Mouse (Mus musculus) MEL (cell line): ENCODE results near the gene Gm5141. TPM values are rescaled to one million over a fixed set of nuclear protein-coding genes. Genes with fewer than 3 reads are reported as not detected.
"Not testable (repeated sequence)": the region's sequence is repeated elsewhere in the genome, so short reads cannot be mapped to it uniquely, and the experiment has no call there.

Experiments
- DNase-seq: peaks from one replicate; pipeline ENCODE4 v3.0.0; 2011; ENCODE audit warnings: low read depth, low spot score
- H3K27ac ChIP-seq: 2 replicates; pipeline ENCODE4 v1.5.1; 2012; ENCODE audit warnings: low read depth, mild to moderate bottlenecking, control low read depth, low read length, moderate library complexity; ENCODE audit not compliant: control insufficient read depth
- H3K27me3 ChIP-seq, 2 experiments: fragments of 150-350 bp in 1 of 2; sonication (generic) in 1 of 2; 2 replicates each; pipeline ENCODE4 v1.6.1; 2012; ENCODE audit warnings: low read length in 2 of 2, mild to moderate bottlenecking in 2 of 2, improper control_type of control experiment in 1 of 2, moderate library complexity in 1 of 2; ENCODE audit not compliant: insufficient read depth in 2 of 2, control insufficient read depth in 1 of 2
- H3K36me3 ChIP-seq, 2 experiments: 2 replicates each; pipeline ENCODE4 v1.6.1; 2012 to 2014; ENCODE audit warnings: low read length in 2 of 2, improper control_type of control experiment in 1 of 2, inconsistent platforms in 1 of 2, mild to moderate bottlenecking in 1 of 2; ENCODE audit not compliant: insufficient read depth in 2 of 2, control insufficient read depth in 1 of 2
- H3K4me1 ChIP-seq, 2 experiments: fragments of 150-350 bp in 1 of 2; sonication (generic) in 1 of 2; 2 replicates each; pipeline ENCODE4 v1.6.1; 2012; ENCODE audit warnings: low read length in 2 of 2, improper control_type of control experiment in 1 of 2, mild to moderate bottlenecking in 1 of 2; ENCODE audit not compliant: insufficient read depth in 2 of 2, control insufficient read depth in 1 of 2
- H3K4me3 ChIP-seq, 2 experiments: fragments of 150-350 bp in 1 of 2; sonication (generic) in 1 of 2; 2 replicates each; pipeline ENCODE4 v1.5.1; 2012; ENCODE audit warnings: low read depth in 2 of 2, low read length in 2 of 2, mild to moderate bottlenecking in 2 of 2, moderate library complexity in 2 of 2, control low read depth in 1 of 2, improper control_type of control experiment in 1 of 2; ENCODE audit not compliant: control insufficient read depth in 1 of 2, insufficient read depth in 1 of 2
- H3K79me2 ChIP-seq: 2 replicates; pipeline ENCODE4 v1.6.1; 2012; ENCODE audit warnings: mild to moderate bottlenecking, low read length, moderate library complexity; ENCODE audit not compliant: control insufficient read depth, poor library complexity, insufficient read depth
- H3K9ac ChIP-seq: 2 replicates; pipeline ENCODE4 v1.6.1; 2012; ENCODE audit warnings: low read depth, mild to moderate bottlenecking, control low read depth, low read length, moderate library complexity; ENCODE audit not compliant: control insufficient read depth, poor library complexity, severe bottlenecking
- H3K9me3 ChIP-seq: fragments of 150-350 bp; sonication (generic); replicated peaks from 2 replicates; pipeline ENCODE4 v1.6.1; 2012; ENCODE audit warnings: mild to moderate bottlenecking, low read length, improper control_type of control experiment, moderate library complexity; ENCODE audit not compliant: insufficient read depth
- BHLHE40 ChIP-seq: IDR thresholded peaks from 2 replicates; pipeline ENCODE4 v1.6.1; 2012; ENCODE audit warnings: low read depth, mild to moderate bottlenecking, inconsistent platforms, low read length, improper control_type of control experiment, borderline replicate concordance
- CHD1 ChIP-seq: IDR thresholded peaks from 2 replicates; pipeline ENCODE4 v1.6.1; 2012; ENCODE audit warnings: low read depth, mild to moderate bottlenecking, inconsistent platforms, low read length, improper control_type of control experiment
- CTCF ChIP-seq, 3 experiments: IDR thresholded peaks in 2 of 3; conservative IDR thresholded peaks in 1 of 3; 2 replicates each; pipeline ENCODE4 v1.5.1; 2011 to 2012; ENCODE audit warnings: low read length in 3 of 3, low read depth in 2 of 3, mild to moderate bottlenecking in 2 of 3, improper control_type of control experiment in 1 of 3, inconsistent platforms in 1 of 3, mixed read lengths in 1 of 3, moderate library complexity in 1 of 3; ENCODE audit not compliant: control insufficient read depth in 1 of 3, insufficient read depth in 1 of 3, poor library complexity in 1 of 3, severe bottlenecking in 1 of 3
- EP300 ChIP-seq, 2 experiments: IDR thresholded peaks; 2 replicates each; pipeline ENCODE4 v1.6.1; 2011; ENCODE audit warnings: improper control_type of control experiment in 2 of 2, low read length in 2 of 2, low read depth in 1 of 2, mild to moderate bottlenecking in 1 of 2
- ETS1 ChIP-seq: IDR thresholded peaks from 2 replicates; pipeline ENCODE4 v1.6.1; 2012; ENCODE audit warnings: low read depth, mild to moderate bottlenecking, inconsistent platforms, low read length, improper control_type of control experiment, moderate library complexity
- HCFC1 ChIP-seq: IDR thresholded peaks from 2 replicates; pipeline ENCODE4 v1.6.1; 2012; ENCODE audit warnings: low read depth, mild to moderate bottlenecking, inconsistent platforms, low read length, improper control_type of control experiment, moderate library complexity
- MAFK ChIP-seq: IDR thresholded peaks from 2 replicates; pipeline ENCODE4 v1.6.1; 2011; ENCODE audit warnings: low read depth, mild to moderate bottlenecking, low read length, improper control_type of control experiment, borderline replicate concordance
- MAZ ChIP-seq: IDR thresholded peaks from 2 replicates; pipeline ENCODE4 v1.6.1; 2012; ENCODE audit warnings: low read depth, mild to moderate bottlenecking, inconsistent platforms, low read length, improper control_type of control experiment
- MYB ChIP-seq: IDR thresholded peaks from 2 replicates; pipeline ENCODE4 v1.6.1; 2011; ENCODE audit warnings: mild to moderate bottlenecking, low read depth, low read length, improper control_type of control experiment
- NRF1 ChIP-seq: IDR thresholded peaks from 2 replicates; pipeline ENCODE4 v1.6.1; 2014; ENCODE audit warnings: low read depth, mild to moderate bottlenecking, inconsistent platforms, low read length, improper control_type of control experiment, moderate library complexity; ENCODE audit not compliant: poor library complexity, insufficient read depth, severe bottlenecking
- POLR2A ChIP-seq, 2 experiments: IDR thresholded peaks; 2 replicates each; pipeline ENCODE4 v1.6.1; 2011 to 2012; ENCODE audit warnings: low read length in 2 of 2, mild to moderate bottlenecking in 2 of 2, control low read depth in 1 of 2, improper control_type of control experiment in 1 of 2, low read depth in 1 of 2, moderate library complexity in 1 of 2; ENCODE audit not compliant: control insufficient read depth in 1 of 2, insufficient read depth in 1 of 2, poor library complexity in 1 of 2
- POLR2AphosphoS2 ChIP-seq: IDR thresholded peaks from 2 replicates; pipeline ENCODE4 v1.6.1; 2011; ENCODE audit warnings: low read length, improper control_type of control experiment
- POLR2AphosphoS5 ChIP-seq: IDR thresholded peaks from 2 replicates; pipeline ENCODE4 v1.6.1; 2012; ENCODE audit warnings: low read depth, borderline replicate concordance, mild to moderate bottlenecking, inconsistent platforms, low read length, moderate library complexity, mixed read lengths
- RAD21 ChIP-seq: IDR thresholded peaks from 2 replicates; pipeline ENCODE4 v1.6.1; 2011; ENCODE audit warnings: mild to moderate bottlenecking, low read depth, low read length, improper control_type of control experiment
- SIN3A ChIP-seq: IDR thresholded peaks from 2 replicates; pipeline ENCODE4 v1.6.1; 2012; ENCODE audit warnings: low read length, improper control_type of control experiment, inconsistent platforms
- ZC3H11A ChIP-seq: IDR thresholded peaks from 2 replicates; pipeline ENCODE4 v1.6.1; 2012; ENCODE audit warnings: low read depth, mild to moderate bottlenecking, inconsistent platforms, low read length, improper control_type of control experiment
- ZKSCAN1 ChIP-seq: IDR thresholded peaks from 2 replicates; pipeline ENCODE4 v1.6.1; 2012; ENCODE audit warnings: low read depth, mild to moderate bottlenecking, inconsistent platforms, low read length, improper control_type of control experiment, moderate library complexity
- ZMIZ1 ChIP-seq: IDR thresholded peaks from 2 replicates; pipeline ENCODE4 v1.6.1; 2012; ENCODE audit warnings: low read depth, mild to moderate bottlenecking, inconsistent platforms, low read length, improper control_type of control experiment, moderate library complexity
- ZNF384 ChIP-seq: IDR thresholded peaks from 2 replicates; pipeline ENCODE4 v1.6.1; 2012; ENCODE audit warnings: low read depth, mild to moderate bottlenecking, inconsistent platforms, low read length, improper control_type of control experiment
- polyA plus RNA-seq, 2 experiments: library from polyadenylated mRNA; stranded (reverse) in 1 of 2; unstranded in 1 of 2; fragments of >175 nt in 1 of 2; fragments of >200 nt in 1 of 2; gene quantifications; 2 replicates each; pipeline versions ENCODE4 v1.2.1 to v1.2.4; 2012; ENCODE audit warnings: low replicate concordance in 2 of 2, low read depth in 1 of 2; ENCODE audit not compliant: insufficient read length in 2 of 2, insufficient read depth in 1 of 2, missing spikeins in 1 of 2
- total RNA-seq: library from RNA; depleted of rRNA; stranded (reverse); fragments of 300-350 nt; gene quantifications from 2 replicates; pipeline ENCODE4 v1.2.3, GENCODE M21; 2012; rRNA removed

Gene Gm5141
- total RNA-seq = 0.82 and 1.1 TPM in 2 replicates
- polyA plus RNA-seq = 10 to 100 TPM in 1 of 2 experiments, under 1 TPM in 1; 0.82 to 84.2 TPM

DNA sequence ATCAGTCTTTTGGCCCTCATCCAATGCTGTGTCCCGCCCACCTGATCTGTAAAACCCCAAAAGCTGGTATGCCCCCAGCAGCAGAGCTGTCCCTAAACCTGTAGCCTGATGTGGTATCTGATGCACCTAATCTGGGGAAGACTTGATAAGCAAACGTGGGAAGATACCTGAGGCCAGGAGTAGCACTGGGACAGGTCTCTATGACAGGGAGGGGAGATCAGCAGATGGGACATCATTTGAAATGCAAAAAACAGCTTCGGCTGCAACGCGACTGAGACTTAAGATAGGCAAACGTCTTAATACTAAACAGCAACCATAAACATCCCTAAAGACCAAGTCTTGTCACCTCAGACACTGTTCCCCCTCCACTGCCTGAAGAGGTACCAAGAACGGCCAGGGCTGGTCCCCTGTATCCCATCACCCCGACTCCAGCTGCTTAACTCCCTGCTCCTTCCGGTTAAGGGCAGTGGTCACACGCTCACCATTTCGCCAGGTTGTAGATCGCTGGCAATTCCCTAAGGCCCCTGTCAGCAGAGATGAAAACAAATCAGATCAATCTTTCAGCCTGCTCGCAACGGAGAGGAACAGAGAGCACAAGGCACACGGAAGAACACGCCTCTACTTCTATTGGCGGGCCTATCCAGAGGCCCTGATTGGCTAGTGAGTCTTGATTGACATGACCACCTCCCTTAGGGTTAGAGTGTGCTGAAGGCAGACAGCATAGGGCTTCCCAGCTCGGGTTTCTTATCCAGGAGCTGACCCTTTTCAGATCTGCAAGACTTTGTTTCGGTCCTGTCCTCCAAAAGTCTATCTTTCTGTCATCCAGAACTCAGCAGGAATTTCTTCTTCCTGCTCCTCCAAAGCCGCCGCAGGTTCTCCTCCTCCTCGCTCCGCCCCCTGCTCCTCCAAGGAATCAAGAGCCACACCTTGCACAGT lies at the start of gene Gm5141:
Gene Gm5141, minus strand, starts transcription at position 610 of the 936 bp plus-strand sequence.
- peak in 1 of 2 experiments; percentile 26; a peak in 1 of 4 replicates for TF ChIP-seq POLR2A (IDR thresholded peaks at IDR 0.05; ENCODE audit: control insufficient read depth in 1 of 2, insufficient read depth in 1 of 2, low read depth in 1 of 2, low read length in 2 of 2, poor library complexity in 1 of 2)
- TF ChIP-seq, all 39 proteins: peak for 1; not testable (repeated sequence) for 38
- H3K9ac ChIP-seq = peak within 1 kb of the TSS; percentile 84
- H3K4me1 ChIP-seq, H3K79me2 ChIP-seq, H3K27me3 ChIP-seq, H3K36me3 ChIP-seq, H3K9me3 ChIP-seq: not testable (repeated sequence)
- peak; percentile 73 for DNase-seq
- H3K27ac ChIP-seq = peak within 1 kb of the TSS; percentile 59
- peak within 1 kb of the TSS; percentile 73 to 87 for H3K4me3 ChIP-seq

DNA sequence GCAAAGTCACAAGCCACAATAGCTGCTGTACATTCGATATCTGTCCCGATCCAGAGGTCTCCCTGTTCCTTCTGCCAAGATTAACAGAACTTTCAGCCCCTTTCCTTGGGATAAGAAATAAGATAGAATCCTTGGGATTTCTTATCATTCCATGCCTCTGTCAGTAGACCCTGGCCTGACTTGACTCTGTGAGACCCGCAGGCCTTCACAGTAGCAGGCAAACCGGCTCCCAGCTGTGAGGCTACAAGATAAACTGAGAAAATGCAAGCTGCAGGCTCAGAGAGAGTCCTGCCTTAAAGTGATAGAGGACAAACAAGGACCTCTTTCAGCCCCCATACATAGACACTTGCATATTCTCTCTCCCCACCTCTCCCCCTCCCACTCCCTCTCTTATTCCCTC lies 47.7 kb upstream of the Gm5141 start:
- Histone ChIP-seq H3K27ac (peak overlapping the region; percentile 7; the same call in 1 of the 2 replicates), H3K9me3 (no peaks in the 10 kb centered on the region), H3K4me3 (no peak overlapping the region), H3K4me1 (no peaks in the 10 kb centered on the region), H3K27me3 (no peaks in the 10 kb centered on the region), H3K9ac (peak overlapping the region; percentile 30; the same call in 1 of the 2 replicates), H3K79me2 (no peaks in the 10 kb centered on the region)
- DNase-seq = peak; percentile 55
- TF ChIP-seq CHD1 (no peak), MAZ (no peak), BHLHE40 (no peak), NRF1 (no peak), ETS1 (no peak), MYB (no peak), HCFC1 (no peak), ZC3H11A (no peak), MAFK (no peak), SIN3A (no peak)
- TF ChIP-seq, all 39 proteins: peak for 0
- H3K36me3 ChIP-seq = no peaks in the 10 kb centered on the region; a peak in 1 of 4 replicates

DNA sequence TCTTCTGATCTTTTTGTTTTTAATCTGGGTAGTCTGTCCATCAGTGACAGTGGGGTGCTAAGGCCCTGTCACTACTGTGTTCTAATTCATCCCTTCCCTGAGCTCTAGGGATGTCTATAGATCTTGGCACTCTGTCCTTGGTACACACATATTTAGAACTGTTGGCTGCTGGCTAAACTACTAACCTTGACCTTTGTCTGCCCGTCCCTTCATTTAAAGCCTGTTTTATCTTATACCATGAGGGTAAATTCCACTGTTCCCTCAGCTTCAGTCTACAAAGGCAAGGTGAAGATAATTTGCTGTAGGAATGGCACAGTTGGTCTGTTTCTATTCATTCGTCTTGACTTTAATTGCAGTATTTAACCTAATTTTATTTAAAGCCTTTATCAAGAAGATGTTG lies 46.6 kb upstream of the Gm5141 start:
- TF ChIP-seq ZMIZ1 (no peak), ZNF384 (no peak), MYB (no peak), ZKSCAN1 (no peak), POLR2AphosphoS2 (no peak), POLR2AphosphoS5 (no peak), EP300 (IDR thresholded peaks at IDR 0.05; ENCODE audit: low read depth in 1 of 2, low read length in 2 of 2) (no peak), RAD21 (no peak), CTCF (IDR thresholded peaks at IDR 0.05 in 2 of 3, conservative IDR thresholded peaks at IDR 0.05 in 1 of 3; ENCODE audit: control insufficient read depth in 1 of 3, insufficient read depth in 1 of 3, low read depth in 2 of 3, low read length in 3 of 3, poor library complexity in 1 of 3, severe bottlenecking in 1 of 3) (no peak)
- Histone ChIP-seq H3K4me1 (no peaks in the 10 kb centered on the region), H3K9ac (no peak overlapping the region), H3K27ac (no peak overlapping the region), H3K27me3 (no peaks in the 10 kb centered on the region), H3K4me3 (no peak overlapping the region), H3K9me3 (no peaks in the 10 kb centered on the region), H3K36me3 (no peaks in the 10 kb centered on the region; a peak in 1 of 4 replicates), H3K79me2 (no peaks in the 10 kb centered on the region)
- DNase-seq = no peak

DNA sequence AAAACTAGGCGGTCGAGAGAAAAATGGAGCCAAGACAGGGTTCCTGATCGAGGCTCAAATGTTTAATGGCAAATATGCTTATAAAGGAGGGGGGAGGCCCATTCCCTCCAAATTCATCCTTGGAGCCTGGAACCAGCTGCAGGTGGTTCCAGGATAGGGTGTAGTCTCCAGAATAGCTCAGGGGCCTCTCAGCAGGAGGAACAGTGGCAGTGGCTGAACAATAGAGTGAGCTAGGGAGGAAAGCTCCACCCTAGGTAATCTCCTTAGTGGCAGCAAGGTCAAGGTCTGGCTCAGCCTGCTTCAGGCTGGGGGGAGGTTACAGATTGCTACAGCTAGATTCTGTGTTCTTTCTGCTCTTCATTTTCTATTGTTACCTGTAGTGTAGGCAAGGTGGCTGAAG lies 30.1 kb upstream of the Gm5141 start:
- H3K36me3 ChIP-seq, H3K4me3 ChIP-seq, H3K79me2 ChIP-seq, H3K27ac ChIP-seq, H3K27me3 ChIP-seq, H3K4me1 ChIP-seq, DNase-seq, H3K9ac ChIP-seq, H3K9me3 ChIP-seq: not testable (repeated sequence)
